Mouse (Mus musculus) hindbrain, embryonic 15.5 days (tissue): ENCODE measurements around the gene Ckap2l. TPM values are rescaled to one million over a fixed set of nuclear protein-coding genes. Genes with fewer than 3 reads are reported as not detected.

Source experiments
- ATAC-seq: fragments of 200-750 bp; cut with Nextera tagmentation; 2 replicates; pipeline ENCODE4 v1.8.0; 2017; ENCODE audit warnings: low read depth, moderate number of reproducible peaks, moderate TSS enrichment; ENCODE audit not compliant: low FRiP score
- H3K27ac ChIP-seq: fragments of 300-500 bp; sonication (generic); replicated peaks from 2 replicates; pipeline ENCODE4 v1.5.1; 2015; ENCODE audit warnings: mild to moderate bottlenecking, inconsistent platforms
- H3K27me3 ChIP-seq: fragments of 300-500 bp; sonication (generic); 2 replicates; pipeline ENCODE4 v1.6.1; 2015; ENCODE audit warnings: control low read depth, inconsistent platforms
- H3K36me3 ChIP-seq: fragments of 300-500 bp; sonication (generic); 2 replicates; pipeline ENCODE4 v1.6.1; 2015; ENCODE audit warnings: control low read depth, inconsistent platforms
- H3K4me1 ChIP-seq: fragments of 300-500 bp; sonication (generic); replicated peaks from 2 replicates; pipeline ENCODE4 v1.6.1; 2015; ENCODE audit warnings: control low read depth, inconsistent platforms
- H3K4me2 ChIP-seq: fragments of 300-500 bp; sonication (generic); 2 replicates; pipeline ENCODE4 v1.6.1; 2015; ENCODE audit warnings: moderate library complexity, mild to moderate bottlenecking, inconsistent platforms
- H3K4me3 ChIP-seq: fragments of 300-500 bp; sonication (generic); 2 replicates; pipeline ENCODE4 v1.5.1; 2015; ENCODE audit warnings: mild to moderate bottlenecking, inconsistent platforms
- H3K9ac ChIP-seq: fragments of 300-500 bp; sonication (generic); 2 replicates; pipeline ENCODE4 v1.6.1; 2015; ENCODE audit warnings: inconsistent platforms
- H3K9me3 ChIP-seq: fragments of 300-500 bp; sonication (generic); 2 replicates; pipeline ENCODE4 v1.6.1; 2016; ENCODE audit warnings: control low read depth, inconsistent platforms
- WGBS: fragments of 180-500 bp; shearing (Covaris S2); methylation state at CpG from one replicate; pipeline ENCODE4 v1.1.7; 2015; 5-methylcytosine and 5-hydroxymethylcytosine counted together
- polyA plus RNA-seq: library from polyadenylated mRNA; unstranded; fragments of >200 nt; fragmentation: Nextera tagmentation; extraction: Ambion mirVana; gene quantifications from 2 replicates; pipeline ENCODE4 v1.2.1, GENCODE M21; 2015

The Ckap2l gene
- polyA plus RNA-seq, 1 experiment from 2014 or later = 10.6 TPM

DNA sequence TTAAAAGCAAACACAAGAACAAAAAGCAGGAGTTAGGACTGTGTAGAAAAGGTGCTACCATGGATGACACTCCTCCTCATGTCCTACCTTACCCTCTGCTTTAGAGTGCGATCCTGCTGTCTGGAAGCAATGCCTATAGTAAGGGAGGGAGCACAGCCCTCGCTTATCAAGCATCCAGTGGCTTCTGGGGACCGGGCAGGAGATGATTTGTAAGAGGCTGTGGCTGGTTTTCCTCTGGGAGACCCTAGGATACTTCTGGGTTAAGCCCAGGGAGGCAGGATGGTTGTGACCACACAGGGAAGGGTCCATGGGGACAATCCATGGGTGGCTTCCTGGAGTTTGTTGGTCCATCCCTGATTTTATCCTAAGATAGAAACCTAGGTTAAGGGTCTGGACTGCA, 36.4 kb downstream of the Ckap2l start:
- Histone ChIP-seq H3K4me1 (no peaks in the 10 kb centered on the region; the same call in 1 of the 2 replicates), H3K36me3 (no peaks in the 10 kb centered on the region), H3K4me2 (no peak overlapping the region), H3K27ac (no peak overlapping the region), H3K9me3 (no peaks in the 10 kb centered on the region), H3K27me3 (no peaks in the 10 kb centered on the region), H3K4me3 (no peak overlapping the region), H3K9ac (no peak overlapping the region)
- ATAC-seq = no peak
- WGBS = 75% methylated on average over 3 of the region's 3 CpGs

DNA sequence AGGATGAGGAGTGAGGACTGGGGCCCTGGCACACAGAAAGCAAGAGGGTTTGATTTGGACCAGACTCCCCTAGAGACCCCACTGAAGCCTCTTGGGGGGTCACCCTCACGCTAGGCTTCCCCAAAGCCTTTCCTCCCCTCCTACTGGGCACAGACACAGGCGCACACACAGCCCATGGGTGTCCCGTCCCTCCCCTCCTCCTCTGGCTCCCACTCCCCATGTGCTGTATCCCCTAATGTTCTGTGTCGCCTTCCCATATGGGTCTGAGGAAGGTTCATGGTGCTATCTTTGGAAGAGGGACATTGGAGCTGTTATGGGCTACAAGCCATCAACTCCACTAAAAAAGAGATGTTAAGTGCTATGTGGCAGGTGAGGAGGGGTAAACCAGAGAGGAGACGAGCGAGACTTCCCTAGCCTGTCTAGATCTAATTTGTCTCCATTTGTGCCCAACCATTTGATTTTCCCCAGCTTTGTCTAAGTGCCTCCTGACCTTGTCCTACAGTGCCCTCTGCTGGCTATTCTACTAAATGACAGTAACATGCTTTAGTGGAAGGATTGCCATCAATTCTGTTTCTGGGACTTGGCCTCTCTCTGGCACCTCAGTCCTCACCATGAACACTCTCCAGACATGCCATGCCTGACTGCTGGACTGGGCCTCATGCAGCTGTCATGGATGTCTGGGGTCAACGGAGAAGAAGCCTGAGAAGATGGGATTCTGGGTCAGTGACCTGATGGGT, 38.4 kb downstream of the Ckap2l start:
- Histone ChIP-seq H3K4me2 (peak overlapping the region; percentile 26; the same call in 1 of the 2 replicates), H3K9ac (no peak overlapping the region)

GRCm38 (mm10) chr2:129258056-129258455, 39.0 kb downstream of the Ckap2l start:
- 0 out of 2 replicates have a peak, but pooled peaks have one; percentile 39 for ATAC-seq
- H3K27me3 ChIP-seq = no peaks in the 10 kb centered on the region
- no peaks in the 10 kb centered on the region for H3K36me3 ChIP-seq
- no peak overlapping the region for H3K27ac ChIP-seq
- H3K9ac ChIP-seq = no peak overlapping the region
- no peak overlapping the region for H3K4me2 ChIP-seq
- WGBS = 91% methylated on average over 3 of the region's 3 CpGs
- no peak overlapping the region for H3K4me3 ChIP-seq
- H3K4me1 ChIP-seq = no peaks in the 10 kb centered on the region; the same call in 1 of the 2 replicates
- H3K9me3 ChIP-seq = no peaks in the 10 kb centered on the region

More for the DNA sequence above, 38.4 kb downstream of the Ckap2l start:
- peak; percentile 82 for ATAC-seq
- H3K27ac ChIP-seq = no peak overlapping the region
- no peaks in the 10 kb centered on the region for H3K36me3 ChIP-seq
- no peaks in the 10 kb centered on the region for H3K9me3 ChIP-seq
- H3K4me1 ChIP-seq = no peaks in the 10 kb centered on the region; the same call in 1 of the 2 replicates
- no peak overlapping the region for H3K4me3 ChIP-seq
- WGBS = 42% methylated on average over 7 of the region's 7 CpGs
- no peaks in the 10 kb centered on the region for H3K27me3 ChIP-seq

DNA sequence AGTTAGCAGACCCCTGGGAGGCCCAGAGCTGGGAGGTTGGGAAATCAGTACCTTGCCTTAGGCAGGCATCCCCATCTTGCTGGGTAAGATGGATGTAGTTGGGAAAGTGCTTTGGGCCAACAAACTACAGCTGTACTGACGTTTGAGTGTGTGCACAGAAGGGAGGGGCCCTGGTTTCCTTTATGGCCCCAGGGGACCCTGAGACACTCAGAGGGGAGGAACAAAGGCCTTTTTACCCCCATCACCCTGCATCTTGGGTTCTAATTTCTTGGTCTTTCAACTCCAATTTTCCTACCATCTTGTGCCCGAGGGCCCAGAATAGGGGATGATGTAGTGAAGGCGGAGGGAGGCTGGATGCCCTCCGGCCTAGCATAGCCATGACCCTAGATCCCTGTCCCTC, 41.0 kb downstream of the Ckap2l start:
- H3K4me3 ChIP-seq = no peak overlapping the region
- H3K27ac ChIP-seq = no peak overlapping the region
- H3K27me3 ChIP-seq = no peaks in the 10 kb centered on the region
- H3K4me2 ChIP-seq = no peak overlapping the region
- no peak overlapping the region for H3K9ac ChIP-seq
- WGBS = 74% methylated on average over 4 of the region's 4 CpGs
- no peak for ATAC-seq
- no peaks in the 10 kb centered on the region for H3K9me3 ChIP-seq
- no peaks in the 10 kb centered on the region for H3K36me3 ChIP-seq
- no peaks in the 10 kb centered on the region; the same call in 1 of the 2 replicates for H3K4me1 ChIP-seq

DNA sequence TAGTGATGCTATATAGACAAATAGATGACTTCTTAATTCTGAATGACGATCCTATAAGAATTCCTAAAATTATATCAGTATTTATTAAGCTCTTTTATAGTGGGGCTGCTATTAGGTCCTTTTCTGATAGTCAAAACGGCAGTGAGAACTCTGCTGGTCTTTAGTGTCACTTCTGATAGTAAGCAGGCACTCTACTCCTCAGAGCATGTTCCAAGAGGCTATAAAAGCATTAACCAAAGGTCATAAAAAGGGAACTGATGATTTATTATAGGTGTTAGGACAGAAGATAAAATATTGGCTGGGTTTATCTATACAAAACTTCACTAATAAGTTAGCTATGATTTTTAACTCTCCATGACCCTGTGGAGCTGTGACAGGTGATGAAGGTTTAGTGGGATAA, 42.9 kb downstream of the Ckap2l start:
- no peaks in the 10 kb centered on the region for H3K36me3 ChIP-seq
- no peaks in the 10 kb centered on the region for H3K9me3 ChIP-seq
- no peaks in the 10 kb centered on the region for H3K27me3 ChIP-seq
- no peak overlapping the region for H3K9ac ChIP-seq
- H3K4me1 ChIP-seq = no peaks in the 10 kb centered on the region; the same call in 1 of the 2 replicates
- no peak overlapping the region for H3K27ac ChIP-seq
- no peak for ATAC-seq
- WGBS = 90% methylated on average over 2 of the region's 2 CpGs
- H3K4me3 ChIP-seq = no peak overlapping the region
- H3K4me2 ChIP-seq = no peak overlapping the region

- no peaks in the 10 kb centered on the region for H3K27me3 ChIP-seq
- no peaks in the 10 kb centered on the region for H3K36me3 ChIP-seq
- no peak for ATAC-seq
- no peak overlapping the region for H3K4me3 ChIP-seq
- H3K4me1 ChIP-seq = no peaks in the 10 kb centered on the region; the same call in 1 of the 2 replicates
- WGBS = 83% methylated on average over 2 of the region's 2 CpGs
- no peak overlapping the region for H3K4me2 ChIP-seq
- H3K9ac ChIP-seq = no peak overlapping the region
- H3K9me3 ChIP-seq = no peaks in the 10 kb centered on the region
- no peak overlapping the region for H3K27ac ChIP-seq
These were observed 43.4 kb downstream of the Ckap2l start for GRCm38 (mm10) chr2:129253631-129253970.

GRCm38 (mm10) chr2:129252836-129253630, 44.0 kb downstream of the Ckap2l start:
- 88% methylated on average over 19 of the region's 19 CpGs for WGBS
- no peak for ATAC-seq
- H3K4me1 ChIP-seq = no peaks in the 10 kb centered on the region

GRCm38 (mm10) chr2:129249321-129249720, 47.7 kb downstream of the Ckap2l start:
- Histone ChIP-seq H3K4me3 (no peak overlapping the region), H3K9ac (no peak overlapping the region), H3K9me3 (no peaks in the 10 kb centered on the region), H3K27ac (no peak overlapping the region), H3K27me3 (no peaks in the 10 kb centered on the region), H3K4me1 (no peaks in the 10 kb centered on the region), H3K36me3 (no peaks in the 10 kb centered on the region), H3K4me2 (no peak overlapping the region)
- WGBS = 59% methylated on average over 1 of the region's 1 CpGs
- no peak for ATAC-seq

More at GRCm38 (mm10) chr2:129252836-129253630, 44.0 kb downstream of the Ckap2l start:
- no peaks in the 10 kb centered on the region for H3K27me3 ChIP-seq
- no peak overlapping the region for H3K4me2 ChIP-seq
- no peak overlapping the region for H3K9ac ChIP-seq
- H3K4me3 ChIP-seq = no peak overlapping the region
- no peaks in the 10 kb centered on the region for H3K9me3 ChIP-seq
- no peak overlapping the region for H3K27ac ChIP-seq
- H3K36me3 ChIP-seq = no peaks in the 10 kb centered on the region

DNA sequence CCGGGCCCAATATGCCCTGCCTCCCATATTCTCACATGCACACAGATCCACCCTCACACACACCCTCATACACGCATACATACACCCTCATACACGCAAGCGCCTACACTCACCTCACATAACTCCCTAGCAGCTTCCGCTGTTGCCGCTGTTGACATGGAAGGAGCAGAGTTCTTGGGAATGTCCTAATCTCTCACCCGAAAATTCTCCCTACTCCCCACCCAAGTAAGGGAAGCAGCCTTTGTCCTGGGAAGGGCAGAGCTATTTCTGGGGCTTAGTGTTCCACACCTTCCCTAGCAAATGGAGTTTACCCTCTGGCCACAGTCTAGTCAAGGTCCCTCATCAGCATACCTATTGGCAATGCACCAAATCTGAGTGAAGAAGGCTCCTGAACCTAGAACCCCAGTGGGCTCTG, 49.3 kb downstream of the Ckap2l start:
- no peak for ATAC-seq
- Histone ChIP-seq H3K4me3 (no peak overlapping the region), H3K9ac (no peak overlapping the region), H3K27ac (no peak overlapping the region), H3K9me3 (no peaks in the 10 kb centered on the region), H3K4me1 (no peaks in the 10 kb centered on the region), H3K36me3 (no peaks in the 10 kb centered on the region), H3K27me3 (no peaks in the 10 kb centered on the region), H3K4me2 (no peak overlapping the region)
- 90% methylated on average over 7 of the region's 7 CpGs for WGBS

DNA sequence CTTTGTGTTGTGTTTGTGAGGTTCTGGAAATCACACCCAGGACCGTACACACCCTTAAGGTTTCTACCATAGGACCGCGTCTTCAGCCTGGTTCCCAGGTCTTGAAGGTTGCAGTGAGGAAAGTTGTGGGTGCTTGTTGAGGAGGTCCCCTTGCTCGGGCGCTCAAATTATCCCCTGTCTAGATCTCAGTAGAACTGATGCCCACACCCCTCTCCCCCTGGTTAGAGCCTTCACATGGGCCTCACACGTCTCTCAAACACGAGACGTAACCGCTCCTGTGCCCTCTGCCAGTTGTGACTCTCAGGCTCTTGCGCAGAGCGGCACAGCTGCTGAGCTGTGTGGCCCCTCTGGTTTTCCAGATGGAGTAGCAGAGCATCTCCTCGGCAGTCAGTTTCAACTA, 50.1 kb downstream of the Ckap2l start:
- Histone ChIP-seq H3K27ac (no peak overlapping the region), H3K9me3 (no peaks in the 10 kb centered on the region), H3K4me3 (no peak overlapping the region), H3K4me2 (no peak overlapping the region), H3K9ac (no peak overlapping the region), H3K27me3 (no peaks in the 10 kb centered on the region), H3K4me1 (no peaks in the 10 kb centered on the region), H3K36me3 (no peaks in the 10 kb centered on the region)
- 96% methylated on average over 12 of the region's 12 CpGs for WGBS
- ATAC-seq = no peak

DNA sequence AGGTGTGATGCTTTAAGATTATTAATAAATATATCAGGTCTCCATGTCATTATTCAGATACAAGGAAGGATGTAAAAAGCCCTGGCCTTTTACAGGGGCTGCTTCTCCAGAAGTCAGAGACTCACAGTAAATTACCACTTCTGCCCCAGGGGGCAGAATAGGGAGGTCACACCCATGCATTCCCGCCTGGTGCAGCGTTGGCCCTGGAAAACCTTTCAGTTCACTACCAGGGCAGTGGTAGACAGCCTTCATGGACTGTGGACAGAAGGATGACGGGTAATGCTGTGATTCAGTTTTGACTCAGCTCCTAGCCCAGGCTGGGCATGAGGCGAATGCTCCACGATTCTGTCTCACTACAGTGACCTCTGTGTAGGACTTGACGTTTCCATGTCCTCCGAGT, 50.6 kb downstream of the Ckap2l start:
- ATAC-seq = no peak
- H3K4me2 ChIP-seq = no peak overlapping the region
- no peak overlapping the region for H3K4me3 ChIP-seq
- no peaks in the 10 kb centered on the region for H3K27me3 ChIP-seq
- H3K27ac ChIP-seq = no peak overlapping the region
- WGBS = 88% methylated on average over 7 of the region's 7 CpGs
- no peak overlapping the region for H3K9ac ChIP-seq
- H3K9me3 ChIP-seq = no peaks in the 10 kb centered on the region
- no peaks in the 10 kb centered on the region for H3K36me3 ChIP-seq
- H3K4me1 ChIP-seq = no peaks in the 10 kb centered on the region

DNA sequence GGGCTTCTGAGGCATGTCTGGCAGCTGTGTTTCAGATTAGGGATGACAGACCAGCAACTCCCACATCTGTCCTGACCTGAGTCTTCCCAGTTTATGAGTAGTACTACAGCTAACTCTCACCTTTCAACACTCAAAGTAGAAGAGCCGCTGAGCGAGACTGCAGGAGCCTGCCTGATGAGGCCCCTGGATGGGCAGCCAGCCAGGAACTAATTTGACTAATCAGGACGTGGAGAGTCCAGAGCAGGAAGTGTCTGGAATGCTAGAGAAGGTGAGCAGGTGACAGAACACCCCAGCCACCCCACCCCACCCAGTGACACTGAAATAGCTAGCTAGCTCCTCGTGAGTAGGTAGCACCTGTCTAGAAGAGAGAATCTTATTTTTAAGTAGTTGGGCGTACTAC, 51.4 kb downstream of the Ckap2l start:
- Histone ChIP-seq H3K36me3 (no peaks in the 10 kb centered on the region), H3K27me3 (no peaks in the 10 kb centered on the region), H3K4me1 (no peaks in the 10 kb centered on the region), H3K4me3 (no peak overlapping the region), H3K9ac (no peak overlapping the region), H3K4me2 (no peak overlapping the region), H3K9me3 (no peaks in the 10 kb centered on the region), H3K27ac (no peak overlapping the region)
- ATAC-seq = no peak
- WGBS = 57% methylated on average over 5 of the region's 5 CpGs
